Mouse (Mus musculus): ENCODE measurements around the gene Nav2. TPM values are rescaled to one million over a fixed set of nuclear protein-coding genes. Genes with fewer than 3 reads are reported as not detected.

The Nav2 gene
- polyA plus RNA-seq, 1 experiment from 2014 or later, result 19.7 TPM

DNA sequence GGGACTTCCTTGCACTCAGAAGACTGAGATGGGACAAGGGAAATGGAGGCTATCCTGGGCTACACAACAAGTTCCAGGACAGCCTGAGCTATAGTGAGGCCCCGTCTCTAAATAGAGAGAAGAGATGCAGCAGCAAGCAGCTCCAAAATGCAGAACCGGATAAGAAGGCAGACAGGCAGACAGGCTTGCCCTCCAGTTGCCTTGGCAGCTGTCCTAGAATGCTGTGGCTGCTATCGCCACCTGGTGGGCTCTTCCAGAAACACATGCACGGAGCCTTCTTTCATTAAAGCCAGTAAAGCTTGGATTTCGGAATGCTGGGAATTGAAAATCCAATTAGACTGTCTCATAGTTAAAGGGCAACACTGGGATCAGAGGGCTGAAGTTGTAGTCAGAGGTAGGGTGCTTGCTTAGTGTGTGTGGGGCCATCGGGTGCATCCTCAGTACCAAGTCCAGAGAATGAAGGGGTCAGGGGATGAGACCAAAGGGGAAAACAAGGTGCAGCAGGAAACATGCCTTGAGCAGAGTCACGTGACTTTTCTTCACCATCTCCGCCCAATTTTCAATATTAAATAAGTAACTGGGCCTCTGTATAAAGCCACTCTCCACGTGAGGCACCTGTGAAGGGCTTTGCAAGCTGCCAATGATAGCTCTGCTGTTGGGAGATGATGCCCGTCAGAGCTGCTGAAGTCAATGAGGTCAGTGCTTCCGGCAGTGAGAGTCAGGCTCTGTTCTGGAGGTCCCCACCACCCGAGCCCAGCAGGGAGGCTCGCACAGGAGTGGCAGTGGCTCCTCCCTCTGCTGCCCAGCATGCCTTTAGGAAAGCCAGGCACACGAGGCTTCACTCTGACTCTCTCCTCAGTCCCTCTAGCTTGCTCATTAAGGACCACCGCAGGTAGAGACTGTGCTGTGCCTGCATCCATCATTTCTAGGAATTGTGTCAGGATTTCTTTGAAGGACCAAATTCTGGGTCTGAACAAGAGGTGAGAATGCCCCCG is 364.2 kb downstream of the Nav2 start:
- Histone ChIP-seq H3K27me3 (ENCODE audit: insufficient read depth, low read length) (no peaks in the 10 kb centered on the region), H3K4me2 (no peak overlapping the region), H3K4me1 (ENCODE audit: insufficient read depth) (no peaks in the 10 kb centered on the region), H3K27ac (ENCODE audit: low read depth) (no peak overlapping the region), H3K9ac (no peak overlapping the region), H3K36me3 (ENCODE audit: insufficient read depth) (no peaks in the 10 kb centered on the region), H3K9me3 (ENCODE audit: low read depth, low read length) (no peaks in the 10 kb centered on the region), H3K4me3 (ENCODE audit: low read depth, low read length) (no peak overlapping the region)
- DNase-seq (peak; percentile 96), ATAC-seq (ENCODE audit: insufficient read depth) (peak; percentile 63)
- peak; percentile 98 for TF ChIP-seq CTCF (IDR thresholded peaks at IDR 0.05; ENCODE audit: low read depth)
- WGBS, result 20% methylated on average over 16 of the region's 16 CpGs

DNA sequence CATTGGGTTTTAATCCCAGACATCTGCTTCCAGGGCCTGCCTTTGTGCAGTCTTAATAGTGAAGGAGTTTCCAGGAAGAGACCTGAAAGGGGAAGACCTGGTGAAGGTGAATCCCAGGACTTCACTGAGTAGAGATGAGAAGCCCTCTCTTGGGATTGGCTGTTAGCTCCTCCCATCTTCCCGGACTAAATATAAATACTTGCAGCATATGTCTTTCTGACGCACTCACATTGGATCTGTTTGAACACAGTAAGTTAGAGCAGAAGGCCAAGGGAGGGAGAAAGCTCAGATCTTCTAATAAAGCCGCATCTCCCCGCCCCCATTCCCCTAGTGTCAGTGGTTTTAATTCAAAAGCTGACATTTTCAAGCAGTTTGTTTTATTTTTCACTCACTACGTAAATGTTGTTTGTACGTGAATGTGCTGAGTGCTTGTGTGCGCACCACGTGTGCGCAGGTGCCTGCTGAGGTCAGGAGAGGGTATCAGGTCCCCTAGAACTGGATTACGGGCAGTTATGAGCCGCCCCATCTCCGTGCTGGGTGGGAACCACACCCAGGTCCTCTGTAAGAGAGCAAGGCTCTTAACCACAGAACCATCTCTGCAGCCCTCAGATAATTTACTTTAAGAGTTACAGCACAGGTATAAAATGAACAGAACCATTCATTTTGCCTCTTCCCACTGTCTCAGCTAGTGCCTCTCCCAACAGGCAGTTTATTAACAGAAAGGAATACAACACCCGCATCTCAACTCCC is 365.6 kb downstream of the Nav2 start:
- no peak for ATAC-seq (ENCODE audit: insufficient read depth)
- no peak for TF ChIP-seq CTCF (IDR thresholded peaks at IDR 0.05; ENCODE audit: low read depth)
- Histone ChIP-seq H3K27ac (ENCODE audit: low read depth) (no peak overlapping the region), H3K9ac (no peak overlapping the region), H3K27me3 (ENCODE audit: insufficient read depth, low read length) (no peaks in the 10 kb centered on the region), H3K36me3 (ENCODE audit: insufficient read depth) (no peaks in the 10 kb centered on the region), H3K9me3 (ENCODE audit: low read depth, low read length) (no peaks in the 10 kb centered on the region), H3K4me2 (no peak overlapping the region), H3K4me1 (ENCODE audit: insufficient read depth) (no peaks in the 10 kb centered on the region), H3K4me3 (ENCODE audit: low read depth, low read length) (no peak overlapping the region)
- no peak for DNase-seq
- 64% methylated on average over 13 of the region's 13 CpGs for WGBS

DNA sequence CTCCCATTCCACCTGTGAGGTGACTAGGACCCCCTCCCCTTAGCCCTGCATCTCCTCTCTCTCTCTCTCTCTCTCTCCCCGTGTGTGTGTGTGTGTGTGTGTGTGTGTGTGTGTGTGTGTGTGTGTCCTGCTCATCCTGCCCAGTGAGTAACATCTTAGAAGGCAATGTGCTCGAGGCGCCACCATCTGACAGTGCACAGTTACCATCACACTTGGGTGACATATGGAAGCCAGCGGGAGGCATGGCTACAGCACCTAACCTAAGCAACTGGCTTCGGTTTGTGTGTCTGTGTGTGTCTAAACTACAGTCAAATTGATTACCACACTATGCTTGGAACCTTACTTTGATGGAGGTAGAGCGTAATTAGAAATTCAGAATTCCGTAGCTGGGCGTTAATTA is 366.2 kb downstream of the Nav2 start:
- no peak overlapping the region for H3K9ac ChIP-seq
- no peak for TF ChIP-seq CTCF (IDR thresholded peaks at IDR 0.05; ENCODE audit: low read depth)
- no peak for DNase-seq
- H3K36me3 ChIP-seq (ENCODE audit: insufficient read depth), result no peaks in the 10 kb centered on the region
- H3K27ac ChIP-seq (ENCODE audit: low read depth), result no peak overlapping the region
- no peak for ATAC-seq (ENCODE audit: insufficient read depth)
- H3K9me3 ChIP-seq (ENCODE audit: low read depth, low read length), result no peaks in the 10 kb centered on the region
- no peak overlapping the region for H3K4me3 ChIP-seq (ENCODE audit: low read depth, low read length)
- H3K4me2 ChIP-seq, result no peak overlapping the region
- 75% methylated on average over 8 of the region's 8 CpGs for WGBS
- no peaks in the 10 kb centered on the region for H3K27me3 ChIP-seq (ENCODE audit: insufficient read depth, low read length)
- no peaks in the 10 kb centered on the region for H3K4me1 ChIP-seq (ENCODE audit: insufficient read depth)

DNA sequence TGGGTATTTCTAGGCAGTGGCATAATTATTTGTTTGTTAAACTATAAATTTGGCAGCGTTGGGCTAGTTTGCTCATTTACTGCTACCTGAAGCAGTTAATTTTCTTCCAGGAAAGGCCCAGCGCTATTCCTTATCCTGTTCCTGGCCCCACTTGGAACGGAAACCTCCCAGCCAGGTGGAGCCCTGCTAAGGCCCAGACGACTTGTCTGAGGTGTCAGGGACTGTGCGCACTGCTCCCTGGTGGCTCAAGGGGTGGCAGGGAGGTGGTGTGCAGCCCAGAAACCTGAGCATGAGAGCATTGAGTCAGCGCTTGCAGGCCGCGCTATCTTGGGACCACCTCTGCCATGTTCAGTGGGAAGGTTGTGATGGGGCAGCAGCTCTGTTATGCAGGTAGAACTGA is 367.6 kb downstream of the Nav2 start:
- Histone ChIP-seq H3K4me2 (no peak overlapping the region), H3K36me3 (ENCODE audit: insufficient read depth) (no peaks in the 10 kb centered on the region), H3K9ac (no peak overlapping the region), H3K9me3 (ENCODE audit: low read depth, low read length) (no peaks in the 10 kb centered on the region), H3K4me1 (ENCODE audit: insufficient read depth) (0 out of 2 replicates have a peak, but pooled peaks cover 2% of the 10 kb centered on the region), H3K27me3 (ENCODE audit: insufficient read depth, low read length) (no peaks in the 10 kb centered on the region), H3K4me3 (ENCODE audit: low read depth, low read length) (no peak overlapping the region), H3K27ac (ENCODE audit: low read depth) (no peak overlapping the region)
- 75% methylated on average over 8 of the region's 8 CpGs for WGBS
- no peak for TF ChIP-seq CTCF (IDR thresholded peaks at IDR 0.05; ENCODE audit: low read depth)
- no peak for DNase-seq
- no peak for ATAC-seq (ENCODE audit: insufficient read depth)

DNA sequence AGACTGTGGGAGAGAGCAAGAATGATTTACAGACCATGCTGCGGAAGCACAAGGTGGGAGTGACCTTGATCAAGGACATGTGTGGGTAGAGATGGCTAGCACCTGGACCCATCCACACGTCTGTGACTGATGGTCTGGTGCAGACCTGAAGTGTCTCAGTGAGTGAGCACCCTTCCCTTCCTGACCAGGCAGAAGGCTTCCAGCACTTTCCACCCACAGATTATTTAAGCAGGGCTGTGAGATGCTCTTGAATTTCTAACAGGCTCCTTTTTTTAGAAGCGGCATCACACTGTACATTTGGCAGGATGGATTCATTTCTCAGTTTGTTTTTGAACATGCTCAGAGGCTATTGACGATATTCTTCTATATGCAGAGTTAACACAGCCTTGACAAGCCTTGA is 369.2 kb downstream of the Nav2 start:
- WGBS, result 78% methylated on average over 4 of the region's 4 CpGs
- Histone ChIP-seq H3K4me1 (ENCODE audit: insufficient read depth) (0 out of 2 replicates have a peak, but pooled peaks cover 2% of the 10 kb centered on the region), H3K4me3 (ENCODE audit: low read depth, low read length) (no peak overlapping the region), H3K4me2 (no peak overlapping the region), H3K27ac (ENCODE audit: low read depth) (no peak overlapping the region), H3K9ac (no peak overlapping the region), H3K27me3 (ENCODE audit: insufficient read depth, low read length) (no peaks in the 10 kb centered on the region), H3K9me3 (ENCODE audit: low read depth, low read length) (no peaks in the 10 kb centered on the region), H3K36me3 (ENCODE audit: insufficient read depth) (no peaks in the 10 kb centered on the region)
- DNase-seq (no peak), ATAC-seq (ENCODE audit: insufficient read depth) (no peak)
- no peak for TF ChIP-seq CTCF (IDR thresholded peaks at IDR 0.05; ENCODE audit: low read depth)

DNA sequence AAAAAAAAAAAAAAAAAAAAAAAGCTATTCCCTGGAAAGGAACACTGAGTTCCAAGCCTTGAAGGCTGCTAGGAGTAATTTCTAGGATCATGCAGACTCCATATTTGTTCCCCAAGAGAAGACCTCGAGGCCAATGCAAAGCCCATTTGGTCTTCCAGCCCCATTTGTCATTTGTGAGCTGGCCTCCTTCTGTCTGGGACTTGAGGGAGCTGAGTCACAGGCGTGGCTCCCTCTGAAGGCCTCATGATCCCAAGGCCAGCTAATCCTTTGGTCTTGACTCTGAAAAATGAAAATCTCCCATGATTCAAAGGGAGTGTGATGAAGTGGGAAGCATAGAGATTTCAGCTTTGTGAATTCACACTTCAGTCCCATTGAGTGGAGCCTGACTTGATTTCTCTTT is 370.0 kb downstream of the Nav2 start:
- no peaks in the 10 kb centered on the region for H3K27me3 ChIP-seq (ENCODE audit: insufficient read depth, low read length)

DNA sequence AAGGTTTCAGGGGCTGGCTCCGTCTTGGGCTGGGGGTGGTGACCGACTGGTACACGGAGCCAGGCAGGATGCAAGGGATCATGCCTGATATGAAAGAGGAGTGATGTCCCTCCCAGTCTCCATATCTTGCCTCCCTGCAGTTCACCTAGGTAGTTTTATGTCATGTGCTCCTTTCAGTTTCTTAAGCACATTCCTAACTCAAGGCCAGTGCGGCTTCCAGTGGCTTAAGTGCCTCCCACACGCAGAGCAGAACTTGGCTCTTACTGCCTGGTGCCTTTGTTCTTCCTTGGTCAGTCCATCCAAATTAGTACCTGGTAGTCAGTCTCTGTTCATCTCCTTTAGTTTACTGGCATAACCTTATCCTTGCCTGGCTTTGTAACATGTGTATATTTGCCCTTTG is 371.9 kb downstream of the Nav2 start:
- 69% methylated on average over 5 of the region's 5 CpGs for WGBS

More for the DNA sequence above, 370.0 kb downstream of the Nav2 start:
- 0 out of 2 replicates have a peak, but pooled peaks cover 2% of the 10 kb centered on the region for H3K4me1 ChIP-seq (ENCODE audit: insufficient read depth)
- TF ChIP-seq CTCF (IDR thresholded peaks at IDR 0.05; ENCODE audit: low read depth), result no peak
- no peaks in the 10 kb centered on the region for H3K36me3 ChIP-seq (ENCODE audit: insufficient read depth)
- H3K4me3 ChIP-seq (ENCODE audit: low read depth, low read length), result no peak overlapping the region
- ATAC-seq (ENCODE audit: insufficient read depth) (no peak), DNase-seq (no peak)
- H3K9ac ChIP-seq, result no peak overlapping the region
- WGBS, result 48% methylated on average over 2 of the region's 2 CpGs
- H3K4me2 ChIP-seq, result no peak overlapping the region
- H3K9me3 ChIP-seq (ENCODE audit: low read depth, low read length), result no peaks in the 10 kb centered on the region
- no peak overlapping the region for H3K27ac ChIP-seq (ENCODE audit: low read depth)

More for the DNA sequence above, 371.9 kb downstream of the Nav2 start:
- H3K27me3 ChIP-seq (ENCODE audit: insufficient read depth, low read length), result no peaks in the 10 kb centered on the region
- H3K27ac ChIP-seq (ENCODE audit: low read depth), result no peak overlapping the region
- H3K36me3 ChIP-seq (ENCODE audit: insufficient read depth), result no peaks in the 10 kb centered on the region
- no peak overlapping the region for H3K4me3 ChIP-seq (ENCODE audit: low read depth, low read length)
- TF ChIP-seq CTCF (IDR thresholded peaks at IDR 0.05; ENCODE audit: low read depth), result no peak
- no peak overlapping the region for H3K9ac ChIP-seq
- H3K4me1 ChIP-seq (ENCODE audit: insufficient read depth), result peaks cover 14% of the 10 kb centered on the region
- no peak for ATAC-seq (ENCODE audit: insufficient read depth)
- no peak overlapping the region for H3K4me2 ChIP-seq
- DNase-seq, result peak; percentile 43
- H3K9me3 ChIP-seq (ENCODE audit: low read depth, low read length), result no peaks in the 10 kb centered on the region
